Mouse (Mus musculus) mouse trophoblast stem cell (cell line): ENCODE results near the gene Lamp1.

Source experiments
- in situ Hi-C, 2 experiments: fragments of 300-500 bp; cut with MseI, MboI; formaldehyde crosslinking; loops; 2 replicates in 1 of 2; 3 replicates in 1 of 2; pipeline ENCODE4 v1.15.1; 2025

Lamp1 gene

DNA sequence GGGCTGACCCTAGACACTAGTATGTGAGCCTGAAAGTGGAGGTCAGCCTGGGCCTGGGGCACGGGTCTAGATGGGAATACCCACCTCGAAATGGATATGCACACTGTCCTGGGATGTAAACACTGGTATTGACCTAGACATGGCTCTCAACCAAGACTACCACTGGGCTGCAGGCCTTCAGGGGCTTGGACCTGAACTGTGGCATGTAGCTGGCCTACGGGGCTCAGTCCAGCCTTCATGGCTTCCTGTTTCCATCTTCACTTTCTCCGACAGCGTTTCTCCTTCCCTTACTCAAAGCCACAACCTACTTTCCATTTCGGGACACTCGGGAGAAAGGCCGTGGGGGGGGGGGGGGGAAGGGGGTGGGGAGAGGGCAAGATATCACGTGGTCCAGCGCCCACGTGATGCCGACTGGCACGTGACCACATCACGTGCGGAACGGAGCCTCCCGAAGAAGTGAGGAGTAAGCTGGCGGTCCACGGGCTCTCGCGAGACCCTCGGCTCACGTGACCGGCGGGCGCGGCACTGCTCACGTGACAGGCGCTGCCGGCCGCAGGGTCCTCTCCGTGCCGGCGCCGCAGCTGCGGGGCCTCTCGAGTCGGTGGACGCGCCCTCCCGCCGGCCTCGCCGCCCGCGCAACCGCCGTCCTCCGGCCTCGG is at the start of gene Lamp1:
Lamp1 (plus strand) TSS at position 444 of the 659 bp plus-strand sequence.
- in situ Hi-C loops, result no loop called here

DNA sequence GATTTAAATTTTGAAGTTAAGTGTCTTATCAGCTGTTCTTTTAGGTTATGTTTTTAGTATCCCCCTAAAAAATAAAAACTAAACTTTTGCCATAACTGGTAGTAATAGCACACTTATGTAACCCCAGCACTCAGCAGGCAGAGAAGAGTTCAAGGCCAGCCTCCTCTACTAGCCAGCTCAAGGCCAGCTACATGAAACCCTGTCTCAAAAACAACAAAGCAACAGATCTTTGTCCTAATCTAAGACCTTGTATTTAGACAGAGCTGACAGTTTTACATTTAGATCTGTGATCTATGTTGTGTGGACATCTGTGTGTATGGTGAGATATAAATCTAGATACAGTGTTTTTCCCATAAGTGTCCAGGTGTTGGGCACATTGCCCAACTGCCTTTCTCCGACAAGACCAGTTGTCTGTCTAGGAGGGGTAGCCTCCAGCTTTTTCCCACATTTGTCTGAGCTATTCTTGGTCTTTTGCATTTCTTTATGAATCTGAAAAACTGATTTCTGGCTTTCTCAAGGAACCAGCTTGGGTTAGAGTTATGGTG is 49.5 kb upstream of the Lamp1 start:
- in situ Hi-C loops, result no loop called here

DNA sequence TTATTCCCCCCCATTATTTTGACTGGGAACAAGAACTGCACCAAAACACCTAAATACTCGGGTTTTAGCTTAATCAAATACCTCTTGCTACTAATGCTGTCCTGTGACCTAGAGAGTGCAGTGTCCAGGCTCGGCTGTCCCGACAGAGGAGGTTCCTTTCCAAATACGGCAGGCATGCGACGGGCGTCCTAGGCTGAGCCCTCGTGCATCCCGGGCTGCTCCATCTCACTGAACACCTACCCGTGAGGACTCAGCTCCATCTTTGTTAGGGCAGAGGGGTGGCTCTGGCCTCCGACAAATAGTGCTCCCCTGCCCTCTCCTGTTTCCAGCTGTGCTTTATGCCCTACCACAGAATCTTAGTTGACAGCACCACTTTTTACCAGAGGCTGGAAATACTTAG is 47.0 kb upstream of the Lamp1 start:
- in situ Hi-C loops, result no loop called here

DNA sequence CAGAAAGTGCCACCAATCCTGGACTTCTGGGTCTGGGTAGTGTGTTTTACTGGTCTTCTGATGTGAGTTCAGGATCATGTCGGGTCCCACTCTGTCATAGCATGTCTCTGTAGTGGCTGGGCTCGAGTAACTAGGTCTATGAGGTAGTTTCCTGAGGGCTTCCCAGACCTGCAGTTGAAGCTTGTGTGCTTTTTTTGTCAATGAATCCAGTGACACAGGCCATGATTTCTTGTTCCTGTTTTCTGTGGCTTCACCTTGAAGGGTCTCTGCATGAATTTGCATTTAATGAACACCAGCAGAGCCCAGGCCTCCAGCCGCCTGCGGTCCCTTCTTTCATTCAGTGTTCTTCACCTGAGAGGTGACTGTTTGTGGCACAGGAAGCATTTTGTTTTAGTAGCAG is 45.7 kb upstream of the Lamp1 start:
- in situ Hi-C loops, result no loop called here

DNA sequence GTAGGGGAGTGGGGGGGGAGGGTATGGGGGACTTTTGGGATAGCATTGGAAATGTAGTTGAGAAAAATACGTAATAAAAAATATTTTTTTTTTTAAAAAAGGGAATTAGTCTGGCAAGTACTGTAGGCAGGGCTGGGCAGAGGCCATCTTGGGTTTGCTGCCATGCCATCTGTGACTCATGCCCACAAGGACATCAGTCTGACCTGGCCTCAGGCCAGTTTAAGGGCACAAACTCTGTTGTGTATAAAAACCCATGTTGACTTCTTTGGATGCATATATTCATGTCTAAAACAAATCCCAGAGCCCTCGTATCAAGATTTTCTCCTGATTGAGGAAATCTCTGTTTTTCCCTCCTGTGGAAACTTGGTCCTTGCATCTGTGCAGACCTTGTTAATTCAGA is 41.9 kb upstream of the Lamp1 start:
- in situ Hi-C loops, result no loop called here

DNA sequence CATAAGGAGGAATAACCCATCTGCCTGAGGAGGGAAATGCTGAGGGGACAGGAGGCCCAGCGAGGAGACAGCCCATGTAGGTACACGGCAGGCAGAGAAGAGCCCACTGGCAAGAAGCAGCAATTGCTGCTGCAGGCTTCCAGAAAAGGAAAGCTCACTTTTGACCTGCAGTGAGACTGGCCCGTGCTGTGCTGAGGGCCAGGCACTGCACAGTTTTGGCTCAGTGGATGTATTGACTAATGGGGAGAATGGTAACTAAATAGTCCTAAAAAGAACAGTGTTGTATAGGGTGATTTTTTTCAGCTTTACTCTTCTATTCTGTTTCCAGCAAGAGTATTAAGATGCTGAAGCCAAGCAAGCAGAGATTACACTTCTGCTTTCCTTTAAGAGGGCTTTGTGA is 40.4 kb upstream of the Lamp1 start:
- in situ Hi-C loops, result no loop called here

DNA sequence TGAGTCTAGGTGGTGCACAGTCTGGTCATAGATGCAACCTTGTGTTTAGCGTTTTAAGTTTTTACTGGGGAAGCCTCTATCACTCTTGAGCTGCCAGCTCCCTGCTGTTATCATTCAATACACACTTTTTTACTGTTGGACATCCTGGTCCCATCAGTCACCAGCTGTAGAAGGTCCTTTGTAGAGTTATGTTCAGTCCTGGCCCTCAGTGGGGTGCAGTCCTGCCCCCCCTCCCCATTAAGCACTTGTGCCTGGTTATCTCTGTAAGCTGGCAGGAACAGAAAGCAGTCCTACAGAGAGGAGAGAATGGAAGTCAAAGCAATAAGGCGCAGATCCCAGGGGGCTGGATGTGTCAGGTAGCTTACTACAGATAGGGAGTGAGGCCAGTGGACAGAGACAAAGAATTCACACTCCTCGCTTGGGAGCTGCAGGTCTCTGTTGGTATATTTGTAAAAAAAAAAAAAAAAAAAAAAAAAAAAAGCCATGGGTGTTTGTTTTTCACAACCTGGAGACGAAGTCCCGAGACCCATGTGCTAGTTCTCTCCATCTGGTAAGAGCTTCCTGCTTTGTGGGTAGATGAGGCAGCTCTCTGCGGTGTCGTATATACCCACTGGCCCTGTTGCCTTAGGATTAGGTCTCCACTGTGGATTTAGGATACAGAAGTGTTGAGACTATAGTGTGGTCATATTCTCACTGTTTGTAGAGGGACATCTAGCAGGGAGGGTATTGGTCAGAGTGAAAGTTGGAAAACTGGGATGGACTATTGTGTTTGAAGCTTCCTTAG is 37.9 kb upstream of the Lamp1 start:
- in situ Hi-C loops, result no loop called here

DNA sequence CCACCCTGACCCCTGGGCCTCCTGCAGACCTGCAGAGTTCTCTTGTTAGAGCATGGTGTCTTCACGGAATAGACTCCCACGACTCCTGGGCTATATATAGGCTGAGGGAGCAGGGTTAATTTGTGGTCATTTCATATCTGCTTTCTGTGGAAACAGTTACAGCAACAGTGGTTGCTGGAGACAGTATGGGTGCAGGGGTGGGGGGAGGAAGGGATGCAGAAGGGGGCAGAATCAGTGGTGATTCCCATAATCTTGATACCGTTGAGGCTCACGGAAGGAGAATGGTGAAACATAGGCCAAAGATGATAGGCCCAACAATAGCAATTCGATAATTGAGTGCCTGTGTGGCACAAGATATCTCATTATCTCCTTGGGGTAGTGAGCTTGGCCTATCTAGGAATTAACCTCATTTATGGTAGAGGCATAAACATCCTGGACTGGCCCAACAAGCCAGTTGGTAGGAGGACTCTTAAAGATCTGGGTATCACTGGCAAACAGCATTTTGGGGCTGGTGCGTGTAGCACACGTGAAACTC is 36.0 kb upstream of the Lamp1 start:
- in situ Hi-C loops, result no loop called here

DNA sequence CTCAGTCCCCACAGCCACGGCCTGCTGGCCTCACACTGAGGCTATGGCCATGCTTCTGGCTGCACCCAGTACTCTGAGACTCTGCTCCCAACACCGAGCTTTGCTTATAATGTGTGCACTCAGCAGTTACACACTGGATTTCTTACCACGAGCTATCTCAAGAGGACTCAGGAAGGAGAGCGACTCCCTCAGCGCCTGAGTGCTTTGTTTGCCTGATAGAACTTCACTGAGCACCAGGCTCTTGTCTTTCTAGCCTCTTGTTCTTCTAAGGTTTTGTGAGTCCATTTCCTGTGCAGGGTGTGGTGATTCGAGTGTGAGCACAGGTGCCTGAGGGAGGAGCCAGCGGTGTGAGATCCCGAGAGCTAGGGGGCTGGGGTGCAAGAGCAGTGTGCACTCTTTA is 34.1 kb upstream of the Lamp1 start:
- in situ Hi-C loops, result no loop called here

DNA sequence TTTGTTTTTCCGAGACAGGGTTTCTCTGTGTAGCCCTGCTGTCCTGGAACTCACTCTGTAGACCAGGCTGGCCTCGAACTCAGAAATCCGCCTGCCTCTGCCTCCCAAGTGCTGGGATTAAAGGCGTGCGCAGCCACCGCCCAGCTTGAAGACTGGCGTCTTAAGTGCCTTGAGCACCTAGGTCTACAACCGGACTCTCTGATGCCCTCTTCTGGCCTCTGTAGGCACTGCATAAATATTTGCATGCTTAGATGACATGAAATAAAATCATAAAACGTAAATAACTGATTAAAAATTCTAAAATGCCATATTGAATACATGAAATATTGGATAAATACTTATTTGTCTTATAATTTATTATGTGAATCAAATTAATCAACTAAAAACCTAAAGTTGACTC is 26.7 kb upstream of the Lamp1 start:
- in situ Hi-C loops, result loop anchor here in 1 of 2 experiments (10.0 kb wide), 1 partner anchor 157 kb away; no protein-coding TSS in a partner anchor

DNA sequence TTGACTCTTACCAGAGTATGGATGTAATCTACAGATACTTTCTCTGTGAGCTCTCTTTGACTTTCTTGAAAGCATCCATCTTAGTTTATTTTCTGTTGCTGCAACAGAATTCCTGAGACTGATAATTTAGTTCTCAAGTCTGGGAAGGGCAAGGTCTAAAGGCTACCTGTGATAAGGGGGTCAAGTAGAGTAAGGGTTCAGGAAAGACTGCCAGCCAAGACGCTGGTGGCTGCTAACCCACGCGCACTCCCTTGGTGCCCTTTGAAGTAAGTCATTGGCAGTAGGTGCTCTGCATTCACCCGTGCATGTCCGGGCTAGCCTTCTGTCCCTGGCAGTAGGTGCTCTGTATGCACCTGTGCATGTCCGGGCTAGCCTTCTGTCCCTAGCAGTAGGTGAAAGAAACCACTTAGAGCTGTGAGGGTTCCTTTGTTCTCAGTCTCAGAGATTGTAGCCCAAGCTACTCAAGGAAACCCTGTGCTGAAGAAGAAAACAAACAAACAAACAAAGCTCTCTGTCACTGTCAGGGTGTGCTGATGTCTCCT is 19.2 kb upstream of the Lamp1 start:
- in situ Hi-C loops, result loop anchor here in 1 of 2 experiments (10.0 kb wide), 1 partner anchor 165 kb away; no protein-coding TSS in a partner anchor

DNA sequence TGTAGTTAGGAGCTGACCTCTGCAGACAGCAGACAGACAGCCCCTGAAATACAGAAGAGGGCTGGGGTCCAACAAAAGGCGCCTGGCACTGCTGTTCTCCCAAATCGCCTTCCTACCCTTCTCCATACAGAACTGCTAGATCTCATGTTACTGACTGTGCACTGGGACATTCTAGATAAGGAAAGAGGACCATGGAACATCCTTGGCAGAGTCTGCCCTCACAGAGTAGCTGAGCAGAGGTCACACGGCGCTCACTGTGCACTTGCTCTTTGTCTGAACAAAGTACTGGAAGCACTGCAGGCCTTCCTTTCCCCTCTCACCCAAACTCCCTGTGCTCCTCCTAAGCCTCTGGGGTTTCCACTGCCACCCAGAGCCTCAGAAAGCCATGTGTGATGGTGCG is 17.3 kb upstream of the Lamp1 start:
- in situ Hi-C loops, result no loop called here

DNA sequence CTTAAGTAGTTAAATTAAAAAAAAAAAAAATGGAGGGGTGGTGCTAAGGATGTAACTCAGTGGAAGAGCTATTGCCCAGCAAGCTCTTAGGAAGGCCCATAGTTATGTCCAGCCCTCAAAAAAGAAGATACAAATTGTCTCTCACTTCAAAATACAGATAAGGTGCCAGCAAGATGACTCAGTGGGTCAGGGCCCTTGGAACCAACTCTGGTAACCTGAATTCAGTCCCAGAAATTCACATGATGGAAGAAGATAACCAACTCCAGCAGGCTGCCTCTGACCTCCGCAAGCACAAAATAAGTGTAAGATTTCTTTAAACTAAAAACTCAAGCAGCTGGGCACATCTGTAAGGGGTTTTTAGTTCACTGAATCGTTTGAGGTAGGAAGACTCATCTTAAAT is 10.5 kb upstream of the Lamp1 start:
- in situ Hi-C loops, result no loop called here

DNA sequence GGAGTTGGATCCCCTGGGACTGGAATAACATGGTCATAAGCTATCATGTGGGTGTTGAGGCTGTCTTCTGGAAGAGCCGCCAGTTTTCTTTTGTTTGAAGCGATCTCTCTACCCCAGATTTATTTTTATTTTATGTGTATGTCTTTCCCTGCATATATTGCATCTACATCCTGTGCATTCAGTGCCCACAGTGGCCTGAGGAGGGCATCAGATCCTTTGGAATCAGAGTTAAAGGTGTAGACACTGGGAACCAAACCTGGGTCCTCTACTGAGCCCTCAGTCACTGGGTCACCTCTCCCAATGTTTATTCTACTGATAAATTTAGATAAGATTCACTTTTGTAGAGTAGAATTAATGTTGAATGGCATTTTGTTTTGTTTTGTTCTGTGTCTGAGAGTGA is 9.7 kb upstream of the Lamp1 start:
- in situ Hi-C loops, result no loop called here

DNA sequence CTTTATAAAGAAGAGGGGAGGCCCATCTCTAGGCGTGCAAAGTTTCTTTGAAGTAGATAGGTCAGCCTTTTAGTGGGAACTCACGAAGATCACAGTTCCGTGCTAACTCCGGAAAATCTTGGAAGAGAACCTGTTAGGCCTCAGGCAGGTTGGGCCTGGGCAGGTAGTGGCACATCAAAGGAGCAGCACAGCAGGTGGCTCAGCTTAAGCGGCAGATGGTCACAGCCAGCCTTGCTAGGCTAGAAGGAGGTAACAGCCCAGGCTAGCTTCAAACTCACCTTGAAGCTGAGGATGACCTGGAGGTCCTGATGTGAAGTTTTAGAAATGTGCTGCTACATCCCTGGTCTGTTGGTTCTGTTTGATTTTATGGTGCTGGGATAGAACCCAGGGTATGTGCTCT is 9.1 kb upstream of the Lamp1 start:
- in situ Hi-C loops, result no loop called here

DNA sequence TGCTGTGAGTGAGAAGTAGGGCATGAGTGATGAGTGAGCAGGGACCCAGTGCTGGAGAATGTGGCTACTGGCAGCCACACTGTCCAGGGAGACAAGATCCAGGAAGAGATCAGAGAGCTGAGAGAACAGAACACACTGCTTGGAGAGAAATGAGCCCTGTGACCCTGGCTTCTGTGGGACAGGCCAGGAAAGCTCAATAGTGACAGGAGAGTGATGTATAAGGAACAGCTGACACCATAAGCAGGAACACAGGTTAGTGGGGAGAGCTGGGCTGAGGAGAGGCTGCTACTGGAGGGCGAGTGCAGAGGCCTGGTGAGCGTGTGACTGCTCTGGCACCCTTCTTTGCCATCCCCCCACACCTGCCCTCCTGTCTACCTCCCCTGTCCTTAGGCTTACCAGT is 8.0 kb upstream of the Lamp1 start:
- in situ Hi-C loops, result no loop called here

DNA sequence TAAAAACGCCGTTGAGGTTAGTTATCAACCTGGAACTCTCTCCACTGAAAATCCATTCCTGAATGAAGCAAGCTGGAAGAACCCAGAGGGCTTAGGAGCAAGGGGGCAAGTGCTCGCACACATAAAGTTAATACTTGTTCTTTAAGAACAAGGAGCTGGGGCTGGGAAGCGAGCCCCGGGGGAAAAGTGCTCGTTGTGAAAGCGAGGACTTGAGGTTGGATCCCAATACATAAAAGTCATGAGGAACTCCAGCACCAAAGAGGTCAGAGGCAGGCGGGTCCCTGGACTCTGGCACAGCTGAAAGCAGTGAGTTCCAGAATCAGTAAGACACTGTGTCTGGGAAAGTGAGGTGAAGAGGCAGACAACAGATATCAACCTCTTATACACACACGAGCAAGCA is 4.9 kb upstream of the Lamp1 start:
- in situ Hi-C loops, result no loop called here

DNA sequence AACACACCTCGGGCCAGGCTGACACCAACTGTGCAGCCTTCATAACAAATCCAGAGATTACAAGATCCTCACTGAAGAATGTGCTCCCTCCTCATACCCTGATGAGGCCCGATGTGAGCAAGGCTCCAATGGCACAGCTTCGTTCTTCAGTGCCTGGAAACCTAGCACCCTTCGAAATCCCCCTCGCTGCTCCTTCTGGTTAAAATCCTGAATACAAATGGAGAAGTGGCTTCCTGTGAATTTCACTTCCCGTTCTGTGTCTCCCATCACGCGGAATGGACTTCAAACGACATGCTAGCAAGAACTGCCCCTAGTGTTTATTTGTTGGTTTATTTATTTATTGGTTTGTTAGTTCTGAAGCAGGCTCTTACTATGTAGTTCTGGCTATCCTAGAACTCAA is 3.6 kb upstream of the Lamp1 start:
- in situ Hi-C loops, result no loop called here

DNA sequence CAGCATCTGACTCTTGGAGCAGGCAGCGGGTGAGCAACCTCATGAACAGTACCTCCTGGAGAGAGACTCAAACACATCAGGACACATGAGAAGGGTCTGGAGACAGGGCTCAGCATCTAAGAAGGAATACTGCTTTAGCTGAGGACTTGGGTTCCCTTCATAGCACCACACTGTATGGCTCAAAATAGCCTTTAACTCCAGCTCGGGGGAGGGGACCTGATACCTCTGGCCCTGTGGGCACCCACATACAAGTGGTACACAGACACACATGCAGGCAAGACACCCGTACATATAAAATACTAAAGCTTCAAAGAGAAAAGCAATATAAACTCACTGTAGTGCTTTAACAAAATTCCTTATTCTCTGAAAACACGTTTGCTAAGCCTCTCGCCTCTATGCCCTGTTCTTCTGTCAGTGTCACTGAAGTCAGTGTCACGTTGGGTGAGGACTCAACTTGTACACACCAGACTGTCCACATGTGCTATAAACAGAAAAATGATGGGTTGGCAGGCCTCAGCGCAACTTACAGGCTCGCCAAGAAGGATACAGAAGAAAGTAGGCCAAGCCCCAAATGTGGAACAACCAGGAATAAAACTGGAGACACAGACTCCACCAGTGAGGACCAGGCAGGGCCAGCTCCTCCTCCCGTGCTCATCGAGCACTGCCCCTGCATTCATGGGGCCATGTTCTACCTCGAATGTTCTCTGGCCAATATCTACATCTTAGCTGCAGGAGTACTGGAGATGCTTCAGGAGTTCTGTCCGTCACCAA is 2.4 kb upstream of the Lamp1 start:
- in situ Hi-C loops, result no loop called here

DNA sequence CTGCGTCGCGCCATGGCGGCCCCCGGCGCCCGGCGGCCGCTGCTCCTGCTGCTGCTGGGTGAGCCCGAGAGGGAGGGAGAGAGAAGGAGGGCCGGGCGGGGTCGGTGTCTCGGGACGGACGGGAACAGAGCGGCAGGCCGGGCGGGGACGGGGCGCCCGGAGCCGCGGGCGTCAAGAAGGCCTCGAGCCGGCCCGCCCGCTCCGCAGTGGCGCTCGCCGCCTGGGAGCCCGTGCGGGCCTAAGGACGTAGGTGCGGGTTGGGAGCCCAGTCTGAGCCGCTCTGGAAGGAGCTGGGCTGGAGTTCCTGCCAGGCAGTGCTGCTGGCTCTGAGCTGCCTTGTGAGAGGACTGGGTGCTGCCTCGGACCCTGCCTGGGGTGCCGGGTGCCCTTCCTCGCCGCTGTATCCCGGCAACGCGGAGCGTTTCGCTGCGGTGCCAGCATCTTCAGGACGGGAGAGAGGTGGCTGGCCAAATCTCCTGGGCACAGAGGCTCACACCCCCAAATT is 468 bp downstream of the Lamp1 start:
- in situ Hi-C loops, result no loop called here

DNA sequence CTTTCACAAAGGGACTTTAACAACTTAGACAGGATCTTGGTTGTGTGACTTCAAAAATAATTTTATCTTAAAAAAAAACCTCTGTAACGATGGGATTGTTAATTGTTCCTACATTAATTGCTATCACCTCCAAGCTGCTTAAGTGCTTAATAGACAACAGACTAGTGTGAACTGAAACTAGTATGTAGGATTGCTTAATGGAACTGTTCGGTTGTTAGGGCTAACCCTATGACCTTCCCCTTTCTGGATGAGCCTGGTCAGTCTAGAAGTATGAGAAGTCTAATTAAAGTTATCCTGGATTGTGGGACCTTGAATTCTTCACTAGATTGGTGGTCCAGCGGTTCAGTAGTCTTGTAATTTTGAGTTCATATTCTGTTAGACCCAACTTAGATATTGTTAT is 1.7 kb downstream of the Lamp1 start:
- in situ Hi-C loops, result no loop called here

DNA sequence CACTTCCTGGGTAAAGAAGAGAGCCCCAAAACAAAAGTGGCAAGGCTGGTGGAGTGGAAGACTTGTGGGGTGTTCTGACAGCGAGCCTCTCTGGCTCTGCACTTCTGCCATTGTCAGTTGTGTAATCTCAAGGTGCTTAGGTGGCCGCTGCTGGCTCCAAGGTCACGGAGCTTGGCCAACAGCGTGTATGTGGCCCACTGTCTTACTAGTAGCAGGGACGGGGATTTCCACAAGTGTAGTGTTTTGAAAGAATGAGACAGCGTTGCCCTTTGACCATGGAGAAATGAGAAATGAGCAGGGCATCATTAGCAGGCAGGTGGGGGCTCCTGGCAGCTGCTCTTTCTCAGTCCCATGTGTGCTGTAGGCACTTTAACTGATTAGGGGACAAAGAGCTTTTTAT is 3.1 kb downstream of the Lamp1 start:
- in situ Hi-C loops, result no loop called here
